Mouse (Mus musculus) thymus, postnatal 10 days (tissue): Measurements from ENCODE around the gene Specc1.
A peak's percentile ranks its signal among the peaks of the same experiment; 100 is the strongest.

Experiments
- DNase-seq, 2 experiments: peaks; one replicate each; pipeline ENCODE4 v3.0.0; 2021; ENCODE audit warnings: low spot score in 2 of 2

Gene Specc1

GRCm38 (mm10) chr11:62015071-62015654 lies 58.6 kb downstream of the Specc1 start:
- DNase-seq, result no peak

- DNase-seq, result no peak
Measured at GRCm38 (mm10) chr11:62016985-62017384, 60.4 kb downstream of the Specc1 start.

- DNase-seq, result no peak
Measured at GRCm38 (mm10) chr11:62018315-62019205, 62.0 kb downstream of the Specc1 start.

DNA sequence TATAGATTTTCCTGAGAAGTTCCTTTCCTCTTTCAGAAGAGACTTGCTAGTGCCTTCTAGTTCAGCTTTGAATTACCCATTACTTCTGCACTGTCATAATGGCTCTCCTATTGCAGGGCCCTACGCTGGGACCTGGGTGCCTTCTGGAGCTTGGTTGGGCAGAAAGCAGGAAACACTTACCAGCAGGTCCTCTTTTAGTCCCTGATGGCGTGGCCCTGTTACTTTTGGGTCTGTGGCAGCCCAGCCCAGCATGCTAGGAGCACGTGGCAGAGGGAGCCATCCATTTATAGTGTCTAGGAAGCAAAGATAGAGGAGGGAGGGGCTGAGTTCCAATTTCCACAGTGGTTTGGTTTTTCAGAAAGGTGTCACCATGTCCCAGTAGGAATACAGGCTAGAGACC lies 63.3 kb downstream of the Specc1 start:
- DNase-seq, result no peak

GRCm38 (mm10) chr11:62020898-62021297 lies 64.3 kb downstream of the Specc1 start:
- no peak for DNase-seq

- DNase-seq, result no peak
Measured at GRCm38 (mm10) chr11:62022105-62022504, 65.5 kb downstream of the Specc1 start.

DNA sequence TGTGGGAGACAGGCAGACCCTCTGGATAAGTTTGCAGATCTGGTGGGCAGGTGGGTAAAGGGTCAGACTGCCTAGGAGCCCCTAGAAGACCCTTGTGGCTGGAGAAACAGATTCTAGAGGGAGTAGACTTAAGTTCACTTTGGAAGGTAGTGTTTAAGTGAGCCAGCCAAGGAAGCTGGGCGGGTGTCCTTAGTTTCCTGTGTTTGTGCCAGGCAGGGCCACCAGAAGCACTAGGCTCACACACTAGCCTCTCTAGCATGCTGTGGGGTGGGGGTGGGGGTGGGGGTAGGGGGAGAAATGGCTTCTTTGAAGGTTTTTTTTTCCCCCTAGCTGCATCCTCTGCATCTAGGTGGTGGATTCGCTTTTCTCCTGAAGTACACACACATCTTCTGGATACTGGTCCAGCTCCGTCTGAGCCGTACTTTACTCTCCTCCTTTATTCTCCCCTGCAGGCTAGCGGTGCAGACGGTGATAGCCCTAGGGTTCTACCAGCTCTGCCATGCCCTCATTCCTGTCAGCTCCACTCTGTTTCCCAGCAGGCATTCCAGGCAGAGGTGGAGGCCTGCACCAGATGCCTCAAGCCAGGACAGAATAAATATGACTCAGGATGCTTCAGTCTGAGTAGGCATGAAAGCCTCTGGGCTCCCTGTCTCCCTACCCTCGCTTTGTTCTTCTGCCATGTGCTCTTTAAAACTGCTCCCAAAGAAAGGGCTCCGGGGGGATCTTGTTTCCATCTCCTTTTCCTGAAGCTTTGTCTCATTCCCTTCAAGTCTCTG lies 66.3 kb downstream of the Specc1 start:
- no peak for DNase-seq

- no peak for DNase-seq
Measured at GRCm38 (mm10) chr11:62023494-62024233, 67.1 kb downstream of the Specc1 start.

GRCm38 (mm10) chr11:62024234-62024601 lies 67.7 kb downstream of the Specc1 start:
- no peak for DNase-seq

- DNase-seq, result no peak
Measured at GRCm38 (mm10) chr11:62024952-62025351, 68.4 kb downstream of the Specc1 start.

DNA sequence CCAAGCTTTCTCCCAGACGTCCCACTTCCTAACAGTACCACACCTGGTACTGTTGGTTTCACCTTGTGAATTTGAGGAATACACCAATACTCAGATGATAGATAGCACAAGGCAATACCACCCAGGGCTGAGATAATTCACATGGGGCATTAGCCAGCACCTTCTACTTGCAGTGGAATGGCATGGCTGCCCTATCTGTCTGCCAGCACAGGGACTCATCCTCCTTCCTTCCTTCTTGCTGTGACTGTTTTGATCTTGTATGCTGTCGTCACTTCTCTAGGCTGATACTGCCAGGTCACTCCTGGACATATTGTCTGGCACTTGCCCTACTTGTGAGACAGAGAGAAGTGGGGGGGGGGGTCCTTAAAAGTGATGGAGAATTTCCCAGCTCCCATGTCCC lies 69.2 kb downstream of the Specc1 start:
- DNase-seq, result no peak

DNA sequence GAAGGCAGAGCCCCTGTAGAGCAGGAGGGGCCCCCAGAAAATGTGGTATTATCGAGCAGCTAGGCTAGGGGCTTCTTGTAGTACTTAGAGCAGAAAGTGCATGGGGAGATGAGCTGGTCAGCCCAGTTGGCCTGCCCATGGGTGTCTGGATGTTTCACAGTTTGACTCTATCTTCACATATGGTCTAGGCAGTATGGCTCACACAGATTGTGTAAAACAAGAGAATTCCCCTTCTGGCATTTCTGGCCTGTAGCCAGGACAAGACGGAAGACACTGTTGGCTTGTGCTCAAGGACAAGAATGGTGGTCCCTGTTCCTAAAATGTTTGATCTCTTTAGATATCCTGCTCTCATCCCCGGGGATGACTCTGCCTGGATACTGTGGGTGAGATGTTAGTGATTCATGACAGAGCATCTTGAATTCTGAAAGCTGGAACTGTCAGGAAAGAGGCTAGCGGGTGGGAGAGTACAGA lies 69.8 kb downstream of the Specc1 start:
- no peak for DNase-seq

GRCm38 (mm10) chr11:62027271-62027670 lies 70.7 kb downstream of the Specc1 start:
- no peak for DNase-seq

GRCm38 (mm10) chr11:62027705-62028104 lies 71.1 kb downstream of the Specc1 start:
- no peak for DNase-seq

DNA sequence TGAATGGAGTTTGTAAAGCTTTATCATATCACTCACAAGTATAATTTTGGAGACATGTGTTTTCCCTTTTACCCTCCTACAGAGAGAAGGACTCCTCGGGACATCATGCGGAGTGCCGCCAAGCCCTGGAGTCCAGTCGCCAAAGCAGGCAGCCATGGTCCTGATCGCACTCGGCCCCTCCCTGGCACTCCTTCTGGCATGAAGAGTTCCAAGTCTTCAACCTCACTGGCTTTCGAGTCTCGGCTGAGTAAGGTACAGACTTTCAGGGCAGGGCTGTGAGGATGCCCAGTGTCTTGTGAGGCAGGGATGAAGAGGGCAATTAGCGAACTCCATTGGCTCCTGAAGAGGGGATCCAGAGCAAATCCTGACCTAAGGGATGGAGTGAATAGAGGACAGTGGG lies 72.6 kb downstream of the Specc1 start:
- no peak for DNase-seq

DNA sequence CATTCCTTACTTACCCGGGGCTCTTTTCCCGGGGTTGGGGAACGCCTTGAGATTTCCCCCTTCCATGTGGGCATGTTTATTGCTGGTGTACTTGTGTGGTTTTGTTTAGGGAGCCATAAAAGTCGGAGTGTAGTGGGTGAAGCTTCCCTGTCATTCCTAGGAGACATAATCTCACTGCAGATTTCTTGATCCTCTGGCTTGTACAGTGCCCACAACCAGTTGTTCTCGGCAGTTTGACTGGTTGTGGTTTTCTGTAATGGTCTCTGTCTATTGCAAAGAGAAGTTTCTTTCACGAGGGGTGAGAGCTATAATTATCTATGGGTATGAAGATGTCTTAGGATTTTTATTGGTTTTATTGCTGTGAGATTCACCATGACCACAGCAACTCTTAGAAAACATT lies 78.0 kb downstream of the Specc1 start:
- no peak for DNase-seq

GRCm38 (mm10) chr11:62035220-62035619 lies 78.7 kb downstream of the Specc1 start:
- no peak for DNase-seq

DNA sequence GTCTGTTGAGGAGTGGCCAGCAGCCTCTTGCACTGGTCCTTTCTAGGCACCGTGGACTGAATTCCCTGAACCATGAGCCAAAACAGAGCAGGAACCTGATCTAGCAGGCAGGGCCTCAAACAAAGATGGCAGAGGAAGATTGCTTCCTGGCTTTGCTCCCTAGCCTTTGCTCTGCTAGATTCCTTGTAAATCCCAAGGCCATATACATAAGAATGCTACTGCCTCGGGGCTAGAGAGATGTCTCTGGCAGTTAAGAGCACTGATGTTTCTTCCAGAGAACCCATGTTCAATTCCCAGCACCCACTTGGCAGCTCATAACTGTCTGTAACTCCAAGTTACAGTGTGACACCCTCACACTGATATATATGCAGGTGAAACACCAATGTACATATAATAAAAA lies 83.6 kb downstream of the Specc1 start:
- DNase-seq, result no peak

- DNase-seq, result no peak
Measured at GRCm38 (mm10) chr11:62044627-62045026, 88.1 kb downstream of the Specc1 start.

GRCm38 (mm10) chr11:62045964-62046363 lies 89.4 kb downstream of the Specc1 start:
- no peak for DNase-seq

GRCm38 (mm10) chr11:62047817-62048640 lies 91.5 kb downstream of the Specc1 start:
- DNase-seq, result peak; percentile 10 to 48
